Mouse (Mus musculus): ENCODE results near the gene Ptprb.

Ptprb gene

GRCm38 (mm10) chr10:116382826-116383685 is 107.7 kb downstream of the Ptprb start:
- peak; percentile 10 to 29 for DNase-seq

- no peak for DNase-seq
Measured at GRCm38 (mm10) chr10:116384401-116384800, 109.1 kb downstream of the Ptprb start.

- DNase-seq: peak; percentile 13 to 26
Measured at GRCm38 (mm10) chr10:116386391-116386885, 111.1 kb downstream of the Ptprb start.

GRCm38 (mm10) chr10:116388840-116389239 is 113.5 kb downstream of the Ptprb start:
- DNase-seq: no peak

- DNase-seq: no peak
Measured at GRCm38 (mm10) chr10:116393790-116394475, 118.6 kb downstream of the Ptprb start.

GRCm38 (mm10) chr10:116394585-116394984 is 119.3 kb downstream of the Ptprb start:
- no peak for DNase-seq

GRCm38 (mm10) chr10:116396279-116396678 is 121.0 kb downstream of the Ptprb start:
- DNase-seq: no peak

GRCm38 (mm10) chr10:116396966-116397365 is 121.6 kb downstream of the Ptprb start:
- no peak for DNase-seq

- no peak for DNase-seq
Measured at GRCm38 (mm10) chr10:116397573-116397972, 122.2 kb downstream of the Ptprb start.

GRCm38 (mm10) chr10:116397973-116398372 is 122.7 kb downstream of the Ptprb start:
- DNase-seq: no peak

GRCm38 (mm10) chr10:116402742-116403425 is 127.6 kb downstream of the Ptprb start:
- no peak for DNase-seq

- DNase-seq: no peak
Measured at GRCm38 (mm10) chr10:116403679-116404078, 128.4 kb downstream of the Ptprb start.

- DNase-seq: no peak
Measured at GRCm38 (mm10) chr10:116405011-116405410, 129.7 kb downstream of the Ptprb start.

GRCm38 (mm10) chr10:116407684-116408359 is 132.5 kb downstream of the Ptprb start:
- DNase-seq: no peak

GRCm38 (mm10) chr10:116410826-116411225 is 135.5 kb downstream of the Ptprb start:
- no peak for DNase-seq

GRCm38 (mm10) chr10:116416142-116416541 is 140.8 kb downstream of the Ptprb start:
- no peak for DNase-seq

GRCm38 (mm10) chr10:116416726-116417125 is 141.4 kb downstream of the Ptprb start:
- no peak for DNase-seq

GRCm38 (mm10) chr10:116418121-116418726 is 142.9 kb downstream of the Ptprb start:
- no peak for DNase-seq

GRCm38 (mm10) chr10:116420976-116421375 is 145.7 kb downstream of the Ptprb start:
- DNase-seq: no peak

GRCm38 (mm10) chr10:116422551-116422950 is 147.2 kb downstream of the Ptprb start:
- no peak for DNase-seq

GRCm38 (mm10) chr10:116424921-116425320 is 149.6 kb downstream of the Ptprb start:
- no peak for DNase-seq

- no peak for DNase-seq
Measured at GRCm38 (mm10) chr10:116426176-116426575, 150.9 kb downstream of the Ptprb start.

Measured in kidney, postnatal 36 days (tissue).